Mouse (Mus musculus) midbrain, postnatal 0 days (tissue): ENCODE measurements at regions not wholly inside any gene's neighbourhood (a gene's known extent, or its start where the extent isn't known, plus 50 kb on each side); places are given as distances from the start of the nearest gene placed in this dataset.

Experiments used
- ATAC-seq: fragments of 200-750 bp; cut with Nextera tagmentation; 2 replicates; pipeline ENCODE4 v1.8.0; 2017; ENCODE audit warnings: moderate number of reproducible peaks, mild to moderate bottlenecking, moderate TSS enrichment, moderate library complexity; ENCODE audit not compliant: low FRiP score
- DNase-seq: peaks from one replicate; pipeline ENCODE4 v3.0.0-alpha.2; 2015; ENCODE audit warnings: low spot score
- H3K27ac ChIP-seq: fragments of 300-500 bp; sonication (generic); 2 replicates; pipeline ENCODE4 v1.5.1; 2014; ENCODE audit warnings: low read depth, mild to moderate bottlenecking, low read length, mixed read lengths
- H3K27me3 ChIP-seq: fragments of 300-500 bp; sonication (generic); 2 replicates; pipeline ENCODE4 v1.6.1; 2014; ENCODE audit warnings: low read length, control low read depth, mixed read lengths; ENCODE audit not compliant: insufficient read depth
- H3K36me3 ChIP-seq: fragments of 300-500 bp; sonication (generic); 2 replicates; pipeline ENCODE4 v1.6.1; 2014; ENCODE audit warnings: low read length, control low read depth, mixed read lengths; ENCODE audit not compliant: insufficient read depth
- H3K4me1 ChIP-seq: fragments of 300-500 bp; sonication (generic); 2 replicates; pipeline ENCODE4 v1.6.1; 2014; ENCODE audit warnings: mild to moderate bottlenecking, control low read depth, antibody characterized with exemption, low read length, mixed read lengths; ENCODE audit not compliant: insufficient read depth
- H3K4me2 ChIP-seq: fragments of 300-500 bp; sonication (generic); 2 replicates; pipeline ENCODE4 v1.6.1; 2014; ENCODE audit warnings: low read depth, mild to moderate bottlenecking, low read length, mixed read lengths; ENCODE audit not compliant: poor library complexity, severe bottlenecking
- H3K4me3 ChIP-seq: fragments of 300-500 bp; sonication (generic); 2 replicates; pipeline ENCODE4 v1.5.1; 2014; ENCODE audit warnings: low read depth, mild to moderate bottlenecking, low read length, moderate library complexity
- H3K9ac ChIP-seq: fragments of 300-500 bp; sonication (generic); replicated peaks from 2 replicates; pipeline ENCODE4 v1.6.1; 2014; ENCODE audit warnings: mild to moderate bottlenecking, low read length, moderate library complexity, mixed read lengths; ENCODE audit not compliant: poor library complexity, severe bottlenecking
- H3K9me3 ChIP-seq: fragments of 300-500 bp; sonication (generic); 2 replicates; pipeline ENCODE4 v1.6.1; 2016; ENCODE audit warnings: low read length, control low read depth
- CTCF ChIP-seq: IDR thresholded peaks from 2 replicates; pipeline ENCODE4 v1.5.1; 2016; ENCODE audit warnings: antibody characterized with exemption, mild to moderate bottlenecking
- WGBS: fragments of 180-500 bp; shearing (Covaris S2); extraction: QIAGEN DNeasy Blood & Tissue Kit; methylation state at CpG from one replicate; pipeline ENCODE4 v1.1.7; 2014; 5-methylcytosine and 5-hydroxymethylcytosine counted together

- Histone ChIP-seq H3K36me3 (no peaks in the 10 kb centered on the region), H3K9me3 (no peaks in the 10 kb centered on the region), H3K27ac (peak overlapping the region; percentile 59; the same call in 1 of the 2 replicates), H3K4me1 (peaks cover 13% of the 10 kb centered on the region; the same call in 1 of the 2 replicates), H3K27me3 (no peaks in the 10 kb centered on the region), H3K9ac (peak overlapping the region; percentile 46; the same call in 1 of the 2 replicates), H3K4me2 (peak overlapping the region; percentile 88), H3K4me3 (peak overlapping the region; percentile 33; the same call in 1 of the 2 replicates)
- no peak for TF ChIP-seq CTCF
- WGBS, result 5% methylated on average over 21 of the region's 21 CpGs
- ATAC-seq (0 out of 2 replicates have a peak, but pooled peaks have one; percentile 44), DNase-seq (peak; percentile 80)
These were observed 333.7 kb downstream of the 3100002H09Rik start for GRCm38 (mm10) chr4:124276741-124277455.

- Histone ChIP-seq H3K9me3 (no peaks in the 10 kb centered on the region), H3K27me3 (no peaks in the 10 kb centered on the region), H3K27ac (no peak overlapping the region), H3K4me1 (peaks cover 1% of the 10 kb centered on the region; the same call in 1 of the 2 replicates), H3K4me2 (no peak overlapping the region), H3K36me3 (no peaks in the 10 kb centered on the region), H3K9ac (no peak overlapping the region), H3K4me3 (no peak overlapping the region)
- no peak for ATAC-seq
- no peak for TF ChIP-seq CTCF
- no peak for DNase-seq
- 79% methylated on average over 2 of the region's 2 CpGs for WGBS
These were observed 338.6 kb downstream of the 3100002H09Rik start for GRCm38 (mm10) chr4:124272002-124272401.

GRCm38 (mm10) chr4:124268404-124268803 lies 342.2 kb downstream of the 3100002H09Rik start:
- no peaks in the 10 kb centered on the region for H3K27me3 ChIP-seq
- TF ChIP-seq CTCF, result no peak
- DNase-seq (no peak), ATAC-seq (no peak)
- H3K36me3 ChIP-seq, result no peaks in the 10 kb centered on the region
- no peak overlapping the region for H3K4me3 ChIP-seq
- no peak overlapping the region for H3K27ac ChIP-seq
- H3K9me3 ChIP-seq, result no peaks in the 10 kb centered on the region
- H3K4me1 ChIP-seq, result no peaks in the 10 kb centered on the region
- H3K9ac ChIP-seq, result no peak overlapping the region
- 74% methylated on average over 4 of the region's 4 CpGs for WGBS
- H3K4me2 ChIP-seq, result no peak overlapping the region

GRCm38 (mm10) chr4:124266573-124266972 lies 344.0 kb downstream of the 3100002H09Rik start:
- Histone ChIP-seq H3K27ac (no peak overlapping the region), H3K4me2 (no peak overlapping the region)
- DNase-seq, result peak; percentile 48

GRCm38 (mm10) chr4:124265527-124265926 lies 345.1 kb downstream of the 3100002H09Rik start:
- H3K9me3 ChIP-seq, result no peaks in the 10 kb centered on the region
- TF ChIP-seq CTCF, result no peak
- H3K4me2 ChIP-seq, result no peak overlapping the region
- no peak for ATAC-seq
- no peaks in the 10 kb centered on the region for H3K27me3 ChIP-seq
- no peaks in the 10 kb centered on the region for H3K36me3 ChIP-seq
- no peak for DNase-seq
- no peak overlapping the region for H3K4me3 ChIP-seq
- H3K9ac ChIP-seq, result no peak overlapping the region
- H3K4me1 ChIP-seq, result no peaks in the 10 kb centered on the region
- H3K27ac ChIP-seq, result no peak overlapping the region
- 73% methylated on average over 15 of the region's 15 CpGs for WGBS

More at GRCm38 (mm10) chr4:124266573-124266972, 344.0 kb downstream of the 3100002H09Rik start:
- no peak for ATAC-seq
- no peaks in the 10 kb centered on the region for H3K27me3 ChIP-seq
- no peaks in the 10 kb centered on the region for H3K4me1 ChIP-seq
- no peaks in the 10 kb centered on the region for H3K36me3 ChIP-seq
- no peak overlapping the region for H3K4me3 ChIP-seq
- no peak overlapping the region for H3K9ac ChIP-seq
- TF ChIP-seq CTCF, result no peak
- 10% methylated on average over 4 of the region's 4 CpGs for WGBS
- no peaks in the 10 kb centered on the region for H3K9me3 ChIP-seq

- DNase-seq (no peak), ATAC-seq (no peak)
- Histone ChIP-seq H3K9ac (no peak overlapping the region), H3K27ac (no peak overlapping the region), H3K27me3 (no peaks in the 10 kb centered on the region), H3K9me3 (no peaks in the 10 kb centered on the region), H3K36me3 (no peaks in the 10 kb centered on the region), H3K4me3 (no peak overlapping the region), H3K4me2 (no peak overlapping the region), H3K4me1 (peaks cover 10% of the 10 kb centered on the region)
- TF ChIP-seq CTCF, result no peak
- WGBS, result 39% methylated on average over 9 of the region's 9 CpGs
These were observed 339.2 kb upstream of the 4930535I16Rik start for GRCm38 (mm10) chr4:124257006-124257405.
